Mouse (Mus musculus) heart, postnatal 0 days (tissue): Measurements from ENCODE around the gene Cdca7l.
"Not testable (repeated sequence)": the region's sequence is repeated elsewhere in the genome, so short reads cannot be mapped to it uniquely, and the experiment has no call there.

ENCODE experiments used
- CTCF ChIP-seq: IDR thresholded peaks from 2 replicates; pipeline ENCODE4 v1.5.1; 2016; ENCODE audit warnings: antibody characterized with exemption, control low read depth, low read depth
- EP300 ChIP-seq: IDR thresholded peaks from 2 replicates; pipeline ENCODE4 v1.6.1; 2016; ENCODE audit warnings: antibody characterized with exemption, low read depth

DNA sequence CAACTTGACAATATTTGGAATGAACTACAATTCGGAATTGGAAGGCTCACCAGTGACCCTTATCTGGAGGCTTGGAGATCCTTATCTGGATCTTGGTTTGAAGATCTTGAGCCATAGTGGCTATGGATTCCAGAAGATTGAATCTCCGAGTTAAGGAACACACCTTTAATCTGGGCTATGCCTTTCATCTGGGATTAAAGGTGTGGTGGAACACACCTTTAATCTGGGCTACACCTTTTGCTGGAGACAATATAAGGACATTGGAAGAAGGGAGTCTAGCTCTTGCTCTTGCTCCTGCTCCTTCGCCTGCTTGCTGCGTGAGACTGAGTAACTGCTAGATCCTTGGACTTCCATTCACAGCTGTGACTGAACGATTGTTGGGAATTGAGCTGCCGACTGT is at the start of gene Cdca7l:
- not testable (repeated sequence) for TF ChIP-seq CTCF, EP300
